Mouse (Mus musculus) neural tube, embryonic 13.5 days (tissue): ENCODE results near the gene Sag. TPM values are rescaled to one million over a fixed set of nuclear protein-coding genes. Genes with fewer than 3 reads are reported as not detected.

ENCODE experiments used
- ATAC-seq: fragments of 200-750 bp; cut with Nextera tagmentation; 2 replicates; pipeline ENCODE4 v1.8.0; 2017; ENCODE audit warnings: low read depth, mild to moderate bottlenecking, moderate TSS enrichment, moderate library complexity
- H3K27ac ChIP-seq: fragments of 300-500 bp; sonication (generic); replicated peaks from 2 replicates; pipeline ENCODE4 v1.5.1; 2015; ENCODE audit warnings: moderate library complexity, mild to moderate bottlenecking, inconsistent platforms
- H3K27me3 ChIP-seq: fragments of 300-500 bp; sonication (generic); 2 replicates; pipeline ENCODE4 v1.6.1; 2015; ENCODE audit warnings: mild to moderate bottlenecking, inconsistent platforms
- H3K36me3 ChIP-seq: fragments of 300-500 bp; sonication (generic); 2 replicates; pipeline ENCODE4 v1.6.1; 2015; ENCODE audit warnings: mild to moderate bottlenecking, inconsistent platforms
- H3K4me1 ChIP-seq: fragments of 300-500 bp; sonication (generic); replicated peaks from 2 replicates; pipeline ENCODE4 v1.6.1; 2015; ENCODE audit warnings: inconsistent platforms
- H3K4me2 ChIP-seq: fragments of 300-500 bp; sonication (generic); 2 replicates; pipeline ENCODE4 v1.6.1; 2015; ENCODE audit warnings: inconsistent platforms, mild to moderate bottlenecking, moderate library complexity
- H3K4me3 ChIP-seq: fragments of 300-500 bp; sonication (generic); 2 replicates; pipeline ENCODE4 v1.5.1; 2015; ENCODE audit warnings: mild to moderate bottlenecking, inconsistent platforms
- H3K9ac ChIP-seq: fragments of 300-500 bp; sonication (generic); 2 replicates; pipeline ENCODE4 v1.6.1; 2015; ENCODE audit warnings: moderate library complexity, mild to moderate bottlenecking, inconsistent platforms
- H3K9me3 ChIP-seq: fragments of 300-500 bp; sonication (generic); 2 replicates; pipeline ENCODE4 v1.6.1; 2016; ENCODE audit warnings: inconsistent platforms
- WGBS: fragments of 180-500 bp; shearing (Covaris S2); methylation state at CpG from one replicate; pipeline ENCODE4 v1.1.7; 2015; 5-methylcytosine and 5-hydroxymethylcytosine counted together
- polyA plus RNA-seq: library from polyadenylated mRNA; unstranded; fragments of >200 nt; fragmentation: Nextera tagmentation; extraction: Ambion mirVana; gene quantifications from 2 replicates; pipeline ENCODE4 v1.2.1, GENCODE M21; 2015

Gene Sag
- polyA plus RNA-seq, 1 experiment from 2014 or later, result 1.8 TPM

GRCm38 (mm10) chr1:87848237-87848996, 44.9 kb downstream of the Sag start:
- no peak for ATAC-seq
- H3K4me2 ChIP-seq, result no peak overlapping the region
- no peaks in the 10 kb centered on the region for H3K27me3 ChIP-seq
- no peaks in the 10 kb centered on the region for H3K9me3 ChIP-seq
- H3K4me3 ChIP-seq, result no peak overlapping the region
- peaks cover 27% of the 10 kb centered on the region for H3K4me1 ChIP-seq
- H3K9ac ChIP-seq, result 0 out of 2 replicates have a peak overlapping the region, but pooled peaks have one; percentile 38
- no peaks in the 10 kb centered on the region for H3K36me3 ChIP-seq
- 0 out of 2 replicates have a peak overlapping the region, but pooled peaks have one; percentile 5 for H3K27ac ChIP-seq
- 36% methylated on average over 11 of the region's 11 CpGs for WGBS

- ATAC-seq, result no peak
- Histone ChIP-seq H3K4me3 (no peak overlapping the region), H3K4me1 (peaks cover 32% of the 10 kb centered on the region), H3K27ac (no peak overlapping the region), H3K27me3 (no peaks in the 10 kb centered on the region), H3K36me3 (no peaks in the 10 kb centered on the region), H3K4me2 (no peak overlapping the region), H3K9me3 (no peaks in the 10 kb centered on the region), H3K9ac (no peak overlapping the region)
- WGBS, result 74% methylated on average over 5 of the region's 5 CpGs
Observed at GRCm38 (mm10) chr1:87849278-87849677, 45.8 kb downstream of the Sag start.

DNA sequence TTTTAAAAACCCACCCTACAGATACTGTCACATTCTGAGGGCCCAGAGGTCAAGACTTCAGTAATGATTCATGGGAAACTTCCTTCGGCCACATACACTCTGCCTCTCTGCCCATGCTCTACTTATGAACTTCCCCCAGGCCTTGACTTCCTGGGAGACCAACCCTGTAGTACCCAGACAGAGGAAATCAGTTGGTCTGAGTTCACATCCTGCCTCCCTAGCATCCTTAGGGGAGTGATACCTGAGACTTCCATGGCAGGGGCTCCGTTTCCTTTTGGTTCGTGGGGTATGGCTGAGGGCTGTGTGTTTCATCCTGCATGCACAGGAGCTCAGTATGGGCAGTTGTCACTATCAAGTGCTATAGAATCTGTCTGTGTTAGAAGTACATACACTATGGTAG, 47.9 kb downstream of the Sag start:
- no peak overlapping the region for H3K27ac ChIP-seq
- peaks cover 47% of the 10 kb centered on the region for H3K4me1 ChIP-seq
- H3K9ac ChIP-seq, result no peak overlapping the region
- H3K9me3 ChIP-seq, result no peaks in the 10 kb centered on the region
- no peak overlapping the region for H3K4me3 ChIP-seq
- H3K27me3 ChIP-seq, result no peaks in the 10 kb centered on the region
- ATAC-seq, result no peak
- H3K36me3 ChIP-seq, result no peaks in the 10 kb centered on the region
- H3K4me2 ChIP-seq, result no peak overlapping the region
- 91% methylated on average over 3 of the region's 3 CpGs for WGBS

DNA sequence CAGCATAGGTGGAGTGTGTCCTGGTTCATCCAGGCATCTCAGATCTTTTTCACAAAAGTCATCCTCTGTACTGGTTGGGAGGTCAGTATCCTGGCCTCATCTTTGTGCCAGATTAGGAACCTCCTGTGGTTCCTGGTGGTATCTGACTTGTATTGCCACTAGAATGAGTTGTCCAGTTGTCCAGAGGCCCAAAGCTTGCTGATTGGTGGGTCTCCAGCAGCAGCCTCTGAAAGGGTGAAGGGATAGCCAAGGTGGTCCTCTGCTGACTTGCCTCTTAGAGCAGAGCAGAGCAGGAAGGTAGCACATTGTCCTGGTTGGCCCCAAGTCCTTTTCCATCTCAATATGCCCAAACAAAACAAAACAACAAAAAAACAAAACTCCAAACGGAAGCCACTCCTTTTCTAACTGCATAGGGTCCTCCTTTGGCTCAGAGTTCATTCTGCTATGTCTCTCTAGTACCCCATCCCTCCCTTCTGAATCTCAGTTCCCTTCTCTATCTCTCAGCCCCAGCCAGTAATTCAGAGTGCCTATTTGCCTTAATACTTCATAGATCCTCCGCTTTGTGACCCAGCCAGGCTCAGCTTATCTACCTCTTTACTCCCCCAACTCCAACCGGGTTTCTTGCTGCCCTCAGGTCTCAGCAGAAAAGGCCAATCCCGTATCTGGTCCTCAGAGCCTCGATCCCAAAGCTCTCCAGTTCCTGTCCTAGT, 48.8 kb downstream of the Sag start:
- H3K4me3 ChIP-seq, result peak overlapping the region; percentile 98; the same call in 1 of the 2 replicates
- peak; percentile 4; the same call in 1 of the 2 replicates for ATAC-seq
- WGBS, result 59% methylated on average over 5 of the region's 5 CpGs
- no peaks in the 10 kb centered on the region for H3K9me3 ChIP-seq
- H3K27me3 ChIP-seq, result no peaks in the 10 kb centered on the region
- no peak overlapping the region for H3K27ac ChIP-seq
- peaks cover 51% of the 10 kb centered on the region for H3K4me1 ChIP-seq
- H3K4me2 ChIP-seq, result peak overlapping the region; percentile 73
- H3K36me3 ChIP-seq, result no peaks in the 10 kb centered on the region
- H3K9ac ChIP-seq, result 0 out of 2 replicates have a peak overlapping the region, but pooled peaks have one; percentile 97

- WGBS, result 1% methylated on average over 59 of the region's 74 CpGs
- H3K27ac ChIP-seq, result peak within 1 kb of the TSS; percentile 83
- no peaks in the 10 kb centered on the region for H3K9me3 ChIP-seq
- peak; percentile 96 for ATAC-seq
- H3K4me1 ChIP-seq, result peaks cover 44% of the 10 kb centered on the region
- H3K4me3 ChIP-seq, result peak within 1 kb of the TSS; percentile 98
- H3K9ac ChIP-seq, result peak within 1 kb of the TSS; percentile 97
- H3K27me3 ChIP-seq, result no peaks in the 10 kb centered on the region
- H3K4me2 ChIP-seq, result peak within 1 kb of the TSS; percentile 73
- no peaks in the 10 kb centered on the region for H3K36me3 ChIP-seq
Observed at GRCm38 (mm10) chr1:87852892-87853600, 49.6 kb downstream of the Sag start, which contains the start of gene Dgkd. Gene Dgkd (plus strand): TSS chr1:87853287.

- WGBS, result under 1% methylated on average over 48 of the region's 48 CpGs
- ATAC-seq, result peak; percentile 75
Observed at GRCm38 (mm10) chr1:87853601-87854361, 50.3 kb downstream of the Sag start.

GRCm38 (mm10) chr1:87854411-87854810, 50.9 kb downstream of the Sag start:
- 6% methylated on average over 6 of the region's 6 CpGs for WGBS
- no peak for ATAC-seq
- H3K4me3 ChIP-seq, result peak overlapping the region; percentile 98
- no peaks in the 10 kb centered on the region for H3K27me3 ChIP-seq
- H3K9me3 ChIP-seq, result no peaks in the 10 kb centered on the region
- peak overlapping the region; percentile 97 for H3K9ac ChIP-seq
- no peak overlapping the region for H3K27ac ChIP-seq
- H3K4me2 ChIP-seq, result peak overlapping the region; percentile 73
- no peaks in the 10 kb centered on the region for H3K36me3 ChIP-seq
- peaks cover 30% of the 10 kb centered on the region for H3K4me1 ChIP-seq

More at GRCm38 (mm10) chr1:87853601-87854361, 50.3 kb downstream of the Sag start:
- Histone ChIP-seq H3K4me2 (peak overlapping the region; percentile 73), H3K4me1 (peaks cover 37% of the 10 kb centered on the region), H3K36me3 (no peaks in the 10 kb centered on the region), H3K4me3 (peak overlapping the region; percentile 98), H3K9ac (peak overlapping the region; percentile 97), H3K27ac (peak overlapping the region; percentile 83), H3K9me3 (no peaks in the 10 kb centered on the region), H3K27me3 (no peaks in the 10 kb centered on the region)

DNA sequence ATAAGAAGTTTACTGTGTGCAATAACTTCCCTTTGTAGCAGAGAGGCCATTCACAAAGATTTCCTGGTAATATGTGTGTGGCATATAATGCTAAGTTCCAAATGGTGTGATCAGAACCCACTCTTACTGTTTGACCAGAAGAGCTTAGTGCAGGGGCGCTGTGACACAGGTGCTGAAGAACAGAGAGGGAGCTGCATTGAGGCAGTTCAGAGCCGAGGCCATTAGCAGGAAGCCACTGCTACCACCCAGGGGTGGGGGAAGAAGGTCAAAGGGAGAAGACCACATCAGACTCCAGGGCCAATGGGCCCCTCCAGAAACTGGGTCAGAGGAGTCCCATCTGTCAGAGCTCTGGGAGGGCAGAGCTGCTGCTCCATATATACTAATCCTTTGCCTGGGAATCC, 51.4 kb downstream of the Sag start:
- Histone ChIP-seq H3K9ac (peak overlapping the region; percentile 97), H3K36me3 (no peaks in the 10 kb centered on the region), H3K27me3 (no peaks in the 10 kb centered on the region), H3K4me2 (peak overlapping the region; percentile 73), H3K4me1 (peaks cover 30% of the 10 kb centered on the region), H3K9me3 (no peaks in the 10 kb centered on the region), H3K27ac (no peak overlapping the region), H3K4me3 (peak overlapping the region; percentile 98)
- ATAC-seq, result no peak
- 32% methylated on average over 2 of the region's 2 CpGs for WGBS

DNA sequence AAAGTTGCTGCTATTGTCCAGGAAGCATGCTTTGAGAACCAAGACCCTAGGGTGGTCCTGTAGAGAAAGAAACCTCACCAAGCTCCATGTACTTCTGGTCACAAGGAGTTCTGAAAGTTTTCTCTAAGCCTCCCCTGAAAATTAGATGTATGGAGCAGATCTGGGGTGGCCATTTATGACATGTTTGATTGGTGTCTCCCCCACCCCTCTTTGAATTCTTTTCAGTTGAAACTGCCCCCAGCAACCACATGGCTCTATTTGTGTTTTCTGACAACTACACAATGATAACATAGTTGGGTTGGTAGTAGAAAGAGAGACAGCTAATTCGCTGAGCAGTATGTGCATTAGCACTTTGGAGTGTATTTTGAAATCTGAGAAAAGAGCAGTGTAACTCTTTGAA, 52.0 kb downstream of the Sag start:
- H3K4me2 ChIP-seq, result peak overlapping the region; percentile 73; the same call in 1 of the 2 replicates
- no peak overlapping the region for H3K9ac ChIP-seq
- H3K9me3 ChIP-seq, result no peaks in the 10 kb centered on the region
- H3K4me3 ChIP-seq, result no peak overlapping the region
- no peaks in the 10 kb centered on the region for H3K27me3 ChIP-seq
- 90% methylated on average over 1 of the region's 1 CpGs for WGBS
- H3K4me1 ChIP-seq, result peaks cover 30% of the 10 kb centered on the region
- H3K36me3 ChIP-seq, result no peaks in the 10 kb centered on the region
- ATAC-seq, result no peak
- H3K27ac ChIP-seq, result no peak overlapping the region

- WGBS, result 86% methylated on average over 3 of the region's 3 CpGs
- Histone ChIP-seq H3K4me1 (peaks cover 30% of the 10 kb centered on the region), H3K9ac (no peak overlapping the region), H3K27ac (no peak overlapping the region), H3K4me3 (no peak overlapping the region), H3K4me2 (no peak overlapping the region), H3K27me3 (no peaks in the 10 kb centered on the region), H3K36me3 (no peaks in the 10 kb centered on the region), H3K9me3 (no peaks in the 10 kb centered on the region)
- ATAC-seq, result no peak
Observed at GRCm38 (mm10) chr1:87856823-87857222, 53.3 kb downstream of the Sag start.

DNA sequence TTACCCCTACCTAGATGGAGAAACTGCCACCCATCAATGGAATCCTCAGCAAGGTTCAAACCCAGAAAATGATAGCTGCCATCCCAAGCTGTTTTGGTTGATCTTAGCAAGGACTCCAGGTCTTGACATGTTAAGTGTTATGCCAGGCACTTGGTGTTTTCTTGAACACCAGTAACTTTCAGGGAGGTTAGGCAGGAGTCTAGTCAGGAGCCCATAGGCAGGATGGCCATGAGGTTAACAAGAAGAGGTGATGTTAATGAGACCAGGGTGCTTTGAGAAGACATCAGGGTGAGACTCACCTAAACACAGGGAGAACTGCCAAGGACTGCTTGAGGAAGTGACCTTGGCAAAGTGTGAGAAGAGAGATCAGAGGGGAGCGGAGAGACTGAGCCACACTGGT, 54.6 kb downstream of the Sag start:
- WGBS, result 88% methylated on average over 1 of the region's 1 CpGs
- Histone ChIP-seq H3K27me3 (no peaks in the 10 kb centered on the region), H3K9me3 (no peaks in the 10 kb centered on the region), H3K4me3 (no peak overlapping the region), H3K4me1 (peaks cover 28% of the 10 kb centered on the region), H3K27ac (no peak overlapping the region), H3K9ac (no peak overlapping the region), H3K4me2 (no peak overlapping the region), H3K36me3 (no peaks in the 10 kb centered on the region)
- ATAC-seq, result no peak
